Mouse (Mus musculus): ENCODE measurements around the gene Gpr39. TPM values are rescaled to one million over a fixed set of nuclear protein-coding genes. Genes with fewer than 3 reads are reported as not detected.

Gpr39 gene
- polyA plus RNA-seq, 1 experiment from 2014 or later = not detected

- no peak overlapping the region for H3K27ac ChIP-seq (replicated peaks; ENCODE audit: low read depth, low read length)
- peak; percentile 17 for DNase-seq (ENCODE audit: low spot score)
- H3K4me3 ChIP-seq (ENCODE audit: low read depth, low read length) = no peak overlapping the region
- no peak for ATAC-seq (replicated peaks; ENCODE audit: insufficient number of reproducible peaks, low FRiP score, low TSS enrichment, low read depth)
- no peaks in the 10 kb centered on the region for H3K36me3 ChIP-seq (replicated peaks; ENCODE audit: control insufficient read depth, insufficient read depth, low read depth, low read length)
- no peak overlapping the region for H3K4me2 ChIP-seq (ENCODE audit: low read depth, low read length)
- H3K27me3 ChIP-seq (ENCODE audit: control insufficient read depth, insufficient read depth, low read length) = no peaks in the 10 kb centered on the region
- H3K4me1 ChIP-seq (ENCODE audit: control insufficient read depth, insufficient read depth, low read length) = no peaks in the 10 kb centered on the region
- H3K9ac ChIP-seq (replicated peaks; ENCODE audit: low read length) = no peak overlapping the region
- no peaks in the 10 kb centered on the region for H3K9me3 ChIP-seq (replicated peaks; ENCODE audit: control insufficient read depth, low read length)
- WGBS = 19% methylated on average over 1 of the region's 1 CpGs
These were observed 160.7 kb downstream of the Gpr39 start for GRCm38 (mm10) chr1:125837507-125837906.

- Histone ChIP-seq H3K27me3 (ENCODE audit: control insufficient read depth, insufficient read depth, low read length) (no peaks in the 10 kb centered on the region), H3K27ac (replicated peaks; ENCODE audit: low read depth, low read length) (no peak overlapping the region), H3K36me3 (replicated peaks; ENCODE audit: control insufficient read depth, insufficient read depth, low read depth, low read length) (no peaks in the 10 kb centered on the region), H3K4me3 (ENCODE audit: low read depth, low read length) (no peak overlapping the region), H3K9me3 (replicated peaks; ENCODE audit: control insufficient read depth, low read length) (no peaks in the 10 kb centered on the region), H3K4me1 (ENCODE audit: control insufficient read depth, insufficient read depth, low read length) (no peaks in the 10 kb centered on the region), H3K9ac (replicated peaks; ENCODE audit: low read length) (no peak overlapping the region), H3K4me2 (ENCODE audit: low read depth, low read length) (no peak overlapping the region)
- no peak for DNase-seq (ENCODE audit: low spot score)
- no peak for ATAC-seq (replicated peaks; ENCODE audit: insufficient number of reproducible peaks, low FRiP score, low TSS enrichment, low read depth)
- 53% methylated on average over 13 of the region's 13 CpGs for WGBS
These were observed 163.1 kb downstream of the Gpr39 start for GRCm38 (mm10) chr1:125839746-125840392.

GRCm38 (mm10) chr1:125854646-125855045 lies 177.9 kb downstream of the Gpr39 start:
- ATAC-seq (replicated peaks; ENCODE audit: insufficient number of reproducible peaks, low FRiP score, low TSS enrichment, low read depth) = no peak
- H3K4me2 ChIP-seq (ENCODE audit: low read depth, low read length) = no peak overlapping the region
- DNase-seq (ENCODE audit: low spot score) = no peak

GRCm38 (mm10) chr1:125858631-125859030 lies 181.8 kb downstream of the Gpr39 start:
- H3K9me3 ChIP-seq (replicated peaks; ENCODE audit: control insufficient read depth, low read length) = no peaks in the 10 kb centered on the region
- no peaks in the 10 kb centered on the region for H3K27me3 ChIP-seq (ENCODE audit: control insufficient read depth, insufficient read depth, low read length)
- H3K9ac ChIP-seq (replicated peaks; ENCODE audit: low read length) = no peak overlapping the region
- no peak overlapping the region for H3K27ac ChIP-seq (replicated peaks; ENCODE audit: low read depth, low read length)
- 80% methylated on average over 5 of the region's 5 CpGs for WGBS
- no peaks in the 10 kb centered on the region for H3K36me3 ChIP-seq (replicated peaks; ENCODE audit: control insufficient read depth, insufficient read depth, low read depth, low read length)
- no peak for ATAC-seq (replicated peaks; ENCODE audit: insufficient number of reproducible peaks, low FRiP score, low TSS enrichment, low read depth)
- no peak overlapping the region for H3K4me3 ChIP-seq (ENCODE audit: low read depth, low read length)
- H3K4me2 ChIP-seq (ENCODE audit: low read depth, low read length) = no peak overlapping the region
- no peaks in the 10 kb centered on the region for H3K4me1 ChIP-seq (ENCODE audit: control insufficient read depth, insufficient read depth, low read length)
- no peak for DNase-seq (ENCODE audit: low spot score)

More at GRCm38 (mm10) chr1:125854646-125855045, 177.9 kb downstream of the Gpr39 start:
- Histone ChIP-seq H3K27me3 (ENCODE audit: control insufficient read depth, insufficient read depth, low read length) (no peaks in the 10 kb centered on the region), H3K9me3 (replicated peaks; ENCODE audit: control insufficient read depth, low read length) (no peaks in the 10 kb centered on the region), H3K4me1 (ENCODE audit: control insufficient read depth, insufficient read depth, low read length) (no peaks in the 10 kb centered on the region), H3K36me3 (replicated peaks; ENCODE audit: control insufficient read depth, insufficient read depth, low read depth, low read length) (no peaks in the 10 kb centered on the region), H3K27ac (replicated peaks; ENCODE audit: low read depth, low read length) (no peak overlapping the region), H3K4me3 (ENCODE audit: low read depth, low read length) (no peak overlapping the region), H3K9ac (replicated peaks; ENCODE audit: low read length) (no peak overlapping the region)
- 16% methylated on average over 5 of the region's 5 CpGs for WGBS

GRCm38 (mm10) chr1:125870056-125870455 lies 193.3 kb downstream of the Gpr39 start:
- Histone ChIP-seq H3K36me3 (replicated peaks; ENCODE audit: control insufficient read depth, insufficient read depth, low read depth, low read length) (no peaks in the 10 kb centered on the region), H3K4me3 (ENCODE audit: low read depth, low read length) (no peak overlapping the region), H3K27ac (replicated peaks; ENCODE audit: low read depth, low read length) (no peak overlapping the region), H3K9ac (replicated peaks; ENCODE audit: low read length) (no peak overlapping the region), H3K9me3 (replicated peaks; ENCODE audit: control insufficient read depth, low read length) (no peaks in the 10 kb centered on the region), H3K4me1 (ENCODE audit: control insufficient read depth, insufficient read depth, low read length) (no peaks in the 10 kb centered on the region), H3K27me3 (ENCODE audit: control insufficient read depth, insufficient read depth, low read length) (no peaks in the 10 kb centered on the region), H3K4me2 (ENCODE audit: low read depth, low read length) (no peak overlapping the region)
- WGBS = 43% methylated on average over 7 of the region's 7 CpGs
- DNase-seq (ENCODE audit: low spot score) (no peak), ATAC-seq (replicated peaks; ENCODE audit: insufficient number of reproducible peaks, low FRiP score, low TSS enrichment, low read depth) (no peak)

GRCm38 (mm10) chr1:125893158-125893557 lies 216.4 kb downstream of the Gpr39 start:
- no peaks in the 10 kb centered on the region for H3K4me1 ChIP-seq (ENCODE audit: control insufficient read depth, insufficient read depth, low read length)
- H3K27ac ChIP-seq (replicated peaks; ENCODE audit: low read depth, low read length) = no peak overlapping the region
- no peak overlapping the region for H3K4me3 ChIP-seq (ENCODE audit: low read depth, low read length)
- no peak overlapping the region for H3K9ac ChIP-seq (replicated peaks; ENCODE audit: low read length)
- no peaks in the 10 kb centered on the region for H3K27me3 ChIP-seq (ENCODE audit: control insufficient read depth, insufficient read depth, low read length)
- H3K4me2 ChIP-seq (ENCODE audit: low read depth, low read length) = no peak overlapping the region
- ATAC-seq (replicated peaks; ENCODE audit: insufficient number of reproducible peaks, low FRiP score, low TSS enrichment, low read depth) (no peak), DNase-seq (ENCODE audit: low spot score) (peak; percentile 15)
- no peaks in the 10 kb centered on the region for H3K9me3 ChIP-seq (replicated peaks; ENCODE audit: control insufficient read depth, low read length)
- H3K36me3 ChIP-seq (replicated peaks; ENCODE audit: control insufficient read depth, insufficient read depth, low read depth, low read length) = no peaks in the 10 kb centered on the region
- WGBS = 82% methylated on average over 9 of the region's 9 CpGs

- 5% methylated on average over 14 of the region's 14 CpGs for WGBS
- DNase-seq (ENCODE audit: low spot score) (peak; percentile 73), ATAC-seq (replicated peaks; ENCODE audit: insufficient number of reproducible peaks, low FRiP score, low TSS enrichment, low read depth) (peak; percentile 50)
- no peaks in the 10 kb centered on the region for H3K36me3 ChIP-seq (replicated peaks; ENCODE audit: control insufficient read depth, insufficient read depth, low read depth, low read length)
- H3K27me3 ChIP-seq (ENCODE audit: control insufficient read depth, insufficient read depth, low read length) = peaks cover 21% of the 10 kb centered on the region
- no peak overlapping the region for H3K27ac ChIP-seq (replicated peaks; ENCODE audit: low read depth, low read length)
- H3K4me3 ChIP-seq (ENCODE audit: low read depth, low read length) = no peak overlapping the region
- peaks cover 2% of the 10 kb centered on the region; the same call in 1 of the 2 replicates for H3K4me1 ChIP-seq (ENCODE audit: control insufficient read depth, insufficient read depth, low read length)
- no peak overlapping the region for H3K9ac ChIP-seq (replicated peaks; ENCODE audit: low read length)
- H3K9me3 ChIP-seq (replicated peaks; ENCODE audit: control insufficient read depth, low read length) = no peaks in the 10 kb centered on the region
- peak overlapping the region; percentile 92 for H3K4me2 ChIP-seq (ENCODE audit: low read depth, low read length)
These were observed 233.5 kb downstream of the Gpr39 start for GRCm38 (mm10) chr1:125910211-125910870.

- WGBS = 3% methylated on average over 9 of the region's 9 CpGs
- Histone ChIP-seq H3K9me3 (replicated peaks; ENCODE audit: control insufficient read depth, low read length) (no peaks in the 10 kb centered on the region), H3K27ac (replicated peaks; ENCODE audit: low read depth, low read length) (no peak overlapping the region), H3K4me3 (ENCODE audit: low read depth, low read length) (peak overlapping the region; percentile 50), H3K36me3 (replicated peaks; ENCODE audit: control insufficient read depth, insufficient read depth, low read depth, low read length) (no peaks in the 10 kb centered on the region), H3K27me3 (ENCODE audit: control insufficient read depth, insufficient read depth, low read length) (peaks cover 21% of the 10 kb centered on the region), H3K4me1 (ENCODE audit: control insufficient read depth, insufficient read depth, low read length) (peaks cover 2% of the 10 kb centered on the region; the same call in 1 of the 2 replicates), H3K9ac (replicated peaks; ENCODE audit: low read length) (no peak overlapping the region), H3K4me2 (ENCODE audit: low read depth, low read length) (peak overlapping the region; percentile 92)
- peak; percentile 31 for DNase-seq (ENCODE audit: low spot score)
- peak; percentile 34 for ATAC-seq (replicated peaks; ENCODE audit: insufficient number of reproducible peaks, low FRiP score, low TSS enrichment, low read depth)
These were observed 234.1 kb downstream of the Gpr39 start for GRCm38 (mm10) chr1:125910871-125911265.
